Mouse (Mus musculus) common myeloid progenitor, adult 5-6 weeks (primary cell): ENCODE measurements at regions not wholly inside any gene's neighbourhood (a gene's known extent, or its start where the extent isn't known, plus 50 kb on each side); places are given as distances from the start of the nearest gene placed in this dataset.

ENCODE experiments used
- ATAC-seq: replicated peaks from 2 replicates; pipeline ENCODE4 v1.8.0; 2016; ENCODE audit warnings: low read depth, mild to moderate bottlenecking, moderate TSS enrichment, inconsistent platforms; ENCODE audit not compliant: poor library complexity, severe bottlenecking

GRCm38 (mm10) chr3:35353920-35354319 is 400.0 kb upstream of the Atp11b start:
- no peak for ATAC-seq

GRCm38 (mm10) chr3:35354356-35354755 is 399.6 kb upstream of the Atp11b start:
- ATAC-seq, result no peak

- no peak for ATAC-seq
Observed at GRCm38 (mm10) chr3:35357111-35357510, 396.8 kb upstream of the Atp11b start.

GRCm38 (mm10) chr3:35358541-35358940 is 395.4 kb upstream of the Atp11b start:
- no peak for ATAC-seq

DNA sequence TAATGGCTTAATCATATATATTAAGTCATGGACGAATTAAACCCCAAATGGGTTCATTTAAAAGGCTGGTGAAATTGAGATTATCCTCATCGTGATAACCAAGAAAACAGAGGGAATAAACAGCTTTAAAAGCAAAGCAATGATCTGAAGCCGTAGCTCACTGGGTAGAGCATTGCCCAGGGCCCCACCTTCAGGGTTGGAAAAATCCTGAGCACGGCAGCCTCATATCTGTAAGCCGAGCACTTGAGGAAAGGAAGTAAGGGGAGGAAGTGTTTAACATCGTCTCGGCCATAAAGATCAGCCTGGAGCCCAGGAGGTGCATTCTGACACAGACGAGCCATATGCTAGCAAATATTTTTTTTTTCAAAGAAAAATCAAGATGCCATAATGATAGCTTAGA is 394.6 kb upstream of the Atp11b start:
- no peak for ATAC-seq

- no peak for ATAC-seq
Observed at GRCm38 (mm10) chr3:35360515-35360914, 393.4 kb upstream of the Atp11b start.

- no peak for ATAC-seq
Observed at GRCm38 (mm10) chr3:35361086-35361485, 392.8 kb upstream of the Atp11b start.

- ATAC-seq, result no peak
Observed at GRCm38 (mm10) chr3:35365431-35365830, 388.5 kb upstream of the Atp11b start.

DNA sequence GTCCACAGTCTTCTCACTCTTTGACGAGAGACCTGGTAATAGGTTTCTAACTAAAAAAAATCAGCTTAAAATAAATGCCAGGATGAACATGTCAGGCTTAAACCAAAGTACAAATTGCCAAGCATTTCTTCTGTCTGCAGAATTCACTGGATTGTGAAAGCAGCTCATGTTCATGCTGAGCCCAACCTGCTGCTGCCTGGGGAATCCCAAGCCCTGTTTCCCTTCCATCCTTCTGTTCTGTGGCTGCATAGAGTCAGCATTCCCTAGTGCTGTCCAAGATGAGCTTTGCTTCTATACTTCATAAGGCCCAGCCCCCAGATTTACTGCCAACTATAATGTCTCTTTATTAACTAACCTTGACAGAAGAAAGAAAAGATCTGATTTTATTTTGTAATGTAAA is 381.6 kb upstream of the Atp11b start:
- no peak for ATAC-seq

- ATAC-seq, result no peak
Observed at GRCm38 (mm10) chr3:35387386-35387785, 366.5 kb upstream of the Atp11b start.

GRCm38 (mm10) chr3:35392657-35393056 is 361.2 kb upstream of the Atp11b start:
- ATAC-seq, result no peak

GRCm38 (mm10) chr3:35400213-35400612 is 353.7 kb upstream of the Atp11b start:
- no peak for ATAC-seq

- ATAC-seq, result no peak
Observed at GRCm38 (mm10) chr3:35402666-35403065, 351.2 kb upstream of the Atp11b start.

DNA sequence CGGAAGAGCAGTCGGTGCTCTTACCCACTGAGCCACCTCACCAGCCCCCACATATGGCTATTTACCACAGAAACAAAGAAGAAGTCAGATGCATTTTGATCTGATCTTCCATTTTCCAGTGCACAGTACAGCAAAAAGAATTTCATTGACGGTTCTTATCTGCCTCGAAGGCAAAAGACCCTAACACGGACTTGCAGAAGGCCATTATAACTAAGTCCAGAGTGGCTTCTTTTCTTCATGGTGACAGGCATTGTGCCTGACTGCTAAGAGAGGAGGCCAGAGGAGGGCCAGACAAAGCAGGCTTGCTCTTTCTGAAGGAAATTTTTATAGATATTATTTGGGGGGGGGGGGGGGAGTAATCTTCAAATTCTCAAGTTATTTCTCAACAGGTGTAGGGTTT is 350.0 kb upstream of the Atp11b start:
- no peak for ATAC-seq

GRCm38 (mm10) chr3:35404492-35405390 is 349.2 kb upstream of the Atp11b start:
- ATAC-seq, result no peak

DNA sequence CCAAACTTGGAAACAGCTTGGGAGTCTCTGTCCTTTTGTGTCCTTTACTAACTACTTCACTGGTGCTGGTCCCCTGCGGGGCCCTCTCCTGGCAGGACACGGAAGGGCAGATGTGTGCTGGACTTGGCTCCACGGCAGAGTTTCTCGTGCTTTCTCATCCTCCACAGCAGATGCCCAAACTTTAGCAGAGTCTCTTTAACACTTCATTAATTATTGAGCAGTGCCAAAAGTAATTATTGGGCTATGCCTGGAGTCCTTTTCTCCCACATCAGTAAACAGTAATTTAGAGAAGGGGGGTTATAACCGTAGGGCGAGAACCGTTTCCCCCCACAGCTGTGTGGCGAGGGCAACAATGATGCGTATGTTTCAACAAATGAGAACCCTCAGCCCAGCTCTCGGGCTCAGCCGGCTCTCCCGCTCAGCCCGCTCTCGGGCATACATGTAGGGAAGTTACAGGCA is 348.3 kb upstream of the Atp11b start:
- no peak for ATAC-seq

DNA sequence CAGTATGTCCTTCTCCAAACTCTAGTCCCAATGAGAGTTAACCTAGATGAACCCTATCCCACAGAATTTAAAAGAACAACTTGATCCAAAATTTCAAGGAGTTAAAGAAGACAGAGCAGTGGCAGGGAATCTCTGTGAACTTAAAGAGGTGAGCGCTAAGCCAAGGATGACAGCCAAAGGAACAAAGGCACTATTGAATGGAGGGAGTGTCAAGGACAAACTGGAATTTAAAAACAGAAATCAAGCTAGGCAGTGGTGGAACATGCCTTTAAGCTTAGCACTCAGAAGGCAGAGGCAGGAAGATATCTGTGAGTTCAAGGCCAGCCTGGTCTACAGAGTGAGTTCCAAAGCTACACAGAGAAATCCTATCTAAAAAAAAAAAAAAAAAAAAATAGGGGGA is 316.2 kb upstream of the Atp11b start:
- ATAC-seq, result no peak

GRCm38 (mm10) chr3:35462858-35463257 is 291.0 kb upstream of the Atp11b start:
- no peak for ATAC-seq

DNA sequence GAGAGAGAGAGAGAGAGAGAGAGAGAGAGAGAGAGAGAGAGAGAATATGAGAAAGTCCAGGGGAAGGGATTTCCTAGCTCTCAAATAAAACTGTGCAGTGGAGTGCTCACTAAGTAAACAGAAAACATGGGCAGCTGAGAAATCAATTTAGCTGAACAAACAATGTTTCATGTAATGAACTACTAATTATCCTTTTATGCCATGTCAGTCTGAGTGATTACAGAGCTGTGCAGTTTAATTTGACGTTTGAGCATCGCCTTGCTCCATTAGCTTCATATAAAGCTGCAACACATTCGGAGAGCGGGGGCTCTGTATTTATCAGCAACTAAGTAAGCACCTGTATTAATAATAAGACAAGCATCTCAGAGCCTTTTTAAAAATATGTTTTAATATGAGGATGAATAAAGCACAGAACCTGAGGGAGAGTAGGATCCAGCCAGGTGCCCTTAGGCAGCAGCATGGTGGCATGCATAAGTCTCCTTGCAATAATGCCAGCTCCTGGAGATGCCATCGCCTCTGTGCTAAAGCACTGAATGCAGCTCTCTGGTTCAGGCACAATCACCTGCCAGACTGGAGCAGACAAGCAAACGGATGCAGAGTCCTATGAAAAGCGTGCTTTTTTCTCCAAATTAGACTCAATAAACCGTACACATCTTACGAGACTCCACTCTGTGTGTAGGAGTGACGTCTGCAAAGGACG is 289.5 kb upstream of the Atp11b start:
- ATAC-seq, result no peak

DNA sequence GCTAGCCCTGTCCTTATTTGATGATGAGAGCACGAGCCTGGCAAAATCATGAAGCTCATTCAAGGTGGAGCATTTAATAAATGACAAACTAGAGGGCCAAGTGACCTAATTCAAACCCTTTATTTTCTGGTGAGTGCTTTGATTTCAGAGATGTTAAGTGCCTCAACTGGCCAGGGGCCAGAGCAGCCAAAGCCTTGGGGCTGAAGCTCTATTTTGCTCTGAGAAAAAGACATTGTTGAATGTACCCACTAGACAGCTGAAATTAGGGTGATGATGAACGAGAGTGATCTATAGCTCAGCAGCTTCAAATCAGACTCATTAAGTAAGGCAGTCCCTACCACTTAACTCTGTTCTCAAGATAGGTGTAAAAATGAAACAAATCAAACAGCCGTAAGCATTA is 287.9 kb upstream of the Atp11b start:
- ATAC-seq, result no peak

GRCm38 (mm10) chr3:35473351-35473750 is 280.6 kb upstream of the Atp11b start:
- ATAC-seq, result no peak
